Mouse (Mus musculus) spleen, adult 18-20 months (tissue): ENCODE results near the gene Gm21915.

Experiments used
- DNase-seq, 2 experiments: peaks; one replicate each; pipeline ENCODE4 v3.0.0; 2022; ENCODE audit warnings: mixed read lengths in 2 of 2

The Gm21915 gene

DNA sequence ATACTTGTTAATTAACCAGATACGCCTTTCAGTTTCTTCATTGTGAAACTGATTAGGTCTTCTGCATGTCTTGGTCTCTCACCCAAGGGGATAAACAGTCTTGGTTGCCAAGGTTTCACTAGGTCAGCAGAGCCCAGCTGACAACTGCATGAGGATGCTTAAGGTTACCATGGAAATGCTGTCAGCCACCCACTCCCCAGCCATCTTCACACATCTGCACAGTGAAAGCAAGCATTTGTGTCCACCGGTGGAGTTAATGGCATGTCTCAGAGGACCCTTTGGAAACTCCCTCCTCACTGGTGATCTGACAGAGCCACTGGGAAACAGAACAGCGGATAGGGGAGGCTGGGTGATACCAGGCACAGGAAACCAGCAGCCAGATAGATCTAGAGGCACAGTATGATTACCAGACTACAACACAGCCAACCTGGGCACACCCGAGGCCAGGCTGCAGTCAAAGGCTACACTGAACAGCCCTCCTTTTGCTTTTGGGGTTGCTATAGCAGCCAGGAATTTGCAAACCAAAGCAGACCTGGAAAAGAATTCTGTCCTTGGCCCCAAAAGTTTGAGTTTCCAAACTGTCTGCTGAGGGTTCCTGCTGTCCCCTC, 1.0 kb downstream of the Gm21915 start:
- no peak for DNase-seq

- no peak for DNase-seq
Measured at GRCm38 (mm10) chr9:40675203-40675958, 5.0 kb downstream of the Gm21915 start.

DNA sequence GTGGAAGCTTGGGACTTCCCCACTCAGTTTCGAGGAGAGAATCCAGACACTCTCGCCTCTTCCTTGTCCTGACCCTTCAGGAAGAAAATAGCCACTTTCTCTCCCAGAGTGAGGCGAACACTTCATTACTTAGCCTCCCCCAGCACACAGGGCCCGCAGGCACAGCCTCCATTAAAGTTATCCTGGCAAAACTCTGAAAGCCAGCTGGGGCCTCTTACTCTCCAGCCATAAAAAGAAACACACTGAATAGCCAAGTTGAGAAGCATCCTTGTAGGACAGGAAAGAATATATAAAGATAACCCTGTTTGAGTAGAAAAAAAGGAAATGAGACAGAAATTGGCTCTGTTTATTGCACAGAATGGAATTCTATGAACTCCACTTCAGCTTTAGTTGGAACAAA, 8.2 kb downstream of the Gm21915 start:
- DNase-seq = no peak

DNA sequence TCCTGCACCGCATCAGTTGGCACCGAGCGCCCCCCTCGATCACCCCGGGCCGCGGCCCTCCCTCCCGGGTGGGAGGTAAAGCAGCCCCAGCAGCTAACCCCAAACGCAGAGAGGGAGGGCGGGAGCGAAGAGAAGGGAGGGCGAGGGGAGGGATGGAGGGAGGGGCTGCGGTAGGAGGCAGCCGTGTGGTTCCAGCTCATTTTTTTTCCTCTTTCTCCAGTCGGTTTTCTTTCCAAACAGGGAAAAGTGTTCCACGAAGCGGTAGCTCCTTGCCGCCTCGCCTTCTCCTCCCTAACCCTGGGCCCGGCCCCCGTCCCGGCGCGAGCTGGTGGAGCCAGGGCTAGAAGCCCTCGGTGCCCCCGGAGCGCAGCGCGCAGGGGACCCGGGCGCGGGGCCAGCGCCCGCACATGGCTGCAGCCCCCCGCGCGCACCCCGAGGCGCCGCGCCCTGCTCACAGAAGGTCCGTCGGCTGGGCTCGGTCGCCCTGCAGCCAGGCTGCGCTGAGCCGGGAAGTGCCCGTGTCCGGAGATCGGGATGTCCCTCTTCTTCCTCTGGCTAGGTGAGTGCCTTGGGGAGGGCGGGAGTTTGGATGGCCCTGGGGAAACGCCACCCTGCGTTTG, 15.5 kb downstream of the Gm21915 start, which contains the start of gene Clmp:
Gene Clmp (plus strand): TSS at position 162 of the 620 bp plus-strand sequence.
- DNase-seq = peak in 1 of 2 experiments; percentile 3

DNA sequence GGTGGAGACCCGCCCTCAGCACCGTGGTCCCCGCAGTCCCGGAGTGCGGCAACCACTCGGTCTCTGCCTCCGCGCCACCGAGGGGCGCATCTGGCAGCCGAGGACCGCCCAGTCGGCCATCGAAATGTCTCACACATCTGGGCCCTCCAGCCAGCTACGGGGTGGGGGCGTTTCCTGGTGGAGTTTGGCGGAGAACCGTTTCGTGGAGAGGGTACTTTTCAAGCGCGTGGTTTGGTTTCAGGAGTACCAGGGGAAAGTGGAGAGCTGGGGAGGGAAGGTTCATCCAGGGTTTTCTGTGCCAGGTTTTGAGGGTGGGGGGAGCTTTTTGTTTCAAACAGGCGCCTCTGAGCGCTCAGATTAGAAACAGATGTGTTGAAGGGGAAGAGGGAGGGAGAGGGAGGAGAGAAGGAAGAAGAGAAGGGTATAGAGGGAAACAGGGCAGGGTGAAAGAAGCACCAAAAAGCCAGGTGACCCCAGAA, 16.0 kb downstream of the Gm21915 start:
- no peak for DNase-seq

DNA sequence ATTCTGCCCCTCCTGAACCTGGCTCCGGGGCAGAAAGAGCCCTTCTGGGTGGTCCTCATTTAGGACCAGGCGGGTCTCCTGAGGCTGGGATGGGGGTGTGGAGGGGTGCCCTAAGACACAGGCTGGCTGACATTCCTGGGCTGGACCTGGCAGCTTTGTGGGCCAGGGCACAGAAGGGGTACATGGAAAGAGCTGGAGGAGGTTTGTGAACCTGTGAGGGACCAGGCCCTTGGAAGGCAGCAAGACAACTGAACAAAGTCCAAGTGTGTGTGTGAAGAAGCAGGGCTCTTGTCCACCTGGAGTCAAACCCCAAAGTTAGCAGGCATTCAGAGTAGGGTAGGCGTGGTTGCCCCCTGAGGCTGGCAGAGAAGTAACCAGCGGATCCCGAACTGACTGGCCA, 16.6 kb downstream of the Gm21915 start:
- no peak for DNase-seq

- no peak for DNase-seq
Measured at GRCm38 (mm10) chr9:40687553-40687952, 17.1 kb downstream of the Gm21915 start.

- no peak for DNase-seq
Measured at GRCm38 (mm10) chr9:40690511-40690910, 20.1 kb downstream of the Gm21915 start.

DNA sequence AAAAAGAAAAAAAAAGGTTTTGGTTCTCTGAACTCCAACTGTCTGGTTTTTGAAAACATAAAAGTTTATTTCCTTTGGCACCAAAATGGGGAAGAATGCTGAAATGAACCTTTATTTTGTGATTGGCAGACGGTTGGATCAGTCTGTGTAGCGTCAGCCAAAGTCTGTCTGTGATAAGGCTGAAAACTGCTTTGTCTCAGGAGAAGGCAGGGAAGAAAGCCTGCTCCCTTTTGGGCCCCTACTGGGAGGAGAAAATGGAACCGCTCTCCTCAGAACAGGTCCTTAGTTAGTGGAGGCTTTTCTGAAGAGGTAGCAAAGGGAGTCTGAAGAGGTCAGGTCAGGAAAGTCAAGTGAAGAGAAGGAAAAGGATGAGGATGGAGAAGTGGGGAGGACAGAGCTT, 22.6 kb downstream of the Gm21915 start:
- DNase-seq = no peak

GRCm38 (mm10) chr9:40693768-40694167, 23.4 kb downstream of the Gm21915 start:
- DNase-seq = no peak

- DNase-seq = no peak
Measured at GRCm38 (mm10) chr9:40694284-40694683, 23.9 kb downstream of the Gm21915 start.

DNA sequence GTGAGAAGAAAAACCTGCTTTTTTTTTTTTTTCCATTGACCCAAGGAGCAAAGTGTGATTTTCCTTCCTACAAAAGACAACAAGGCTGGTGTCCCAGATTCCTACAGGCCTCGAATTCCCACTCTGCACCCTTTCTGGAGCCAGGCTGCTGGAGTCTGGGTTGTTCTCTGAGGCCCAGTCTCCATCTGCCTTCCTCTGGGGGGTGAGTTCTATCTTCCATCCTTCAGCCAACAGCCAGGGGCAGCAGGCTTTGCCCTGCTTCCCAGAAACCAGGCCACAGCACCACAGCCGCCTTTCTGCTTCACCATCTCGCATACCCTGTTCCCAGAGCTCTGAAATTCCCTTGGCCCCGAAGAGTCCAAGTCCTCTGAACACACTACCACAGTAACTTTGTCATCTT, 25.7 kb downstream of the Gm21915 start:
- DNase-seq = no peak

- no peak for DNase-seq
Measured at GRCm38 (mm10) chr9:40699194-40699593, 28.8 kb downstream of the Gm21915 start.

- DNase-seq = no peak
Measured at GRCm38 (mm10) chr9:40700253-40700652, 29.8 kb downstream of the Gm21915 start.

GRCm38 (mm10) chr9:40704364-40705276, 34.2 kb downstream of the Gm21915 start:
- DNase-seq = no peak

- DNase-seq = no peak
Measured at GRCm38 (mm10) chr9:40708448-40709140, 38.2 kb downstream of the Gm21915 start.

DNA sequence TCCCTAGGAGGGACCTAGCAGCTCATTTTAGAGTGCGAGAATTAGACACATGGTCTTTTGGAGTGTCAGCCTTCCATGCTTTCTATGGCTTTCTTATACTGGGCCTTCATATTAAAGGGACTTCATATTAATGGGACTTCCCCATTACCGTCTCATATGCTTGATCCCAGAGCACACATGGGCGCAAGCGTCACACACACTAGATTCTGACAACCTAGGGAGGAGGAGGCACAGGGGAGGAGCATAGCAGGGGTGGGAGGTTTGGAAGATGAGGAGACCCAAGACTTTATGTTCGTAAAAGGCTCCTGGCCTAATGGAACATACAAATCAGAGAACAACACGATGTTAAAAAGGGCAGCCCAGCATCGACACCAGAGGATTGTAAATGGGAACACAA, 38.7 kb downstream of the Gm21915 start:
- DNase-seq = no peak

DNA sequence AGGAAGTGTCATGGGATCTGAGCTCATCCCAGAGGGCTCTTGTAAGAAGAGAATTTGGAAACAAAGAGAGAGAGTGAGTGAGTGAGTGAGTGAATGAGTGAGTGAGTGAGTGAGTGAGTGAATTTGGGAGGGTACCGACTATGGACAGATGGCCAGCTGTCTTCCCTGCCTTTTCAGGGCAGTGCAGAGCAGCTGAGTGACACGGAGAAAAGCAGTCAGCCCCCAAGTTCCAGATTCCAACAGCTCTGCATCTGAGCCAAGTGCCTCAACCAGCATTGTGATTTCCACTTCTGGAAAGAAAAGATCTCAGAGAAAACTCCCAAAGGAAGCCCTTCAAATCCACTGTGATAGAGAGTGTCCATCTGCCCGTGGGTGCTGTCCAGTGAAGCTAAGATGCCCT, 39.2 kb downstream of the Gm21915 start:
- DNase-seq = no peak

- no peak for DNase-seq
Measured at GRCm38 (mm10) chr9:40709991-40710390, 39.6 kb downstream of the Gm21915 start.

- no peak for DNase-seq
Measured at GRCm38 (mm10) chr9:40711654-40712053, 41.2 kb downstream of the Gm21915 start.

- no peak for DNase-seq
Measured at GRCm38 (mm10) chr9:40717182-40717874, 46.9 kb downstream of the Gm21915 start.

- DNase-seq = no peak
Measured at GRCm38 (mm10) chr9:40717875-40718185, 47.4 kb downstream of the Gm21915 start.
